Mouse (Mus musculus): ENCODE results near the gene C2cd2l.

Gene C2cd2l

GRCm38 (mm10) chr9:44266478-44267226 lies 53.4 kb downstream of the C2cd2l start:
- no peak for DNase-seq (ENCODE audit: low spot score)

GRCm38 (mm10) chr9:44261388-44261787 lies 58.7 kb downstream of the C2cd2l start:
- DNase-seq (ENCODE audit: low spot score) = no peak
